Mouse (Mus musculus) midbrain, embryonic 16.5 days (tissue): Measurements from ENCODE around the gene Morc4. TPM values are rescaled to one million over a fixed set of nuclear protein-coding genes. Genes with fewer than 3 reads are reported as not detected.

ENCODE experiments used
- ATAC-seq: fragments of 200-750 bp; cut with Nextera tagmentation; 2 replicates; pipeline ENCODE4 v1.8.0; 2017; ENCODE audit warnings: moderate TSS enrichment
- H3K27ac ChIP-seq: fragments of 300-500 bp; sonication (generic); 2 replicates; pipeline ENCODE4 v1.5.1; 2014; ENCODE audit warnings: mild to moderate bottlenecking, low read length, mixed read lengths
- H3K27me3 ChIP-seq: fragments of 300-500 bp; sonication (generic); 2 replicates; pipeline ENCODE4 v1.6.1; 2014; ENCODE audit warnings: low read depth, low read length, mixed read lengths; ENCODE audit not compliant: control insufficient read depth, insufficient read depth
- H3K36me3 ChIP-seq: fragments of 300-500 bp; sonication (generic); 2 replicates; pipeline ENCODE4 v1.6.1; 2014; ENCODE audit warnings: mild to moderate bottlenecking, low read length, moderate library complexity, mixed read lengths; ENCODE audit not compliant: control insufficient read depth, insufficient read depth
- H3K4me1 ChIP-seq: fragments of 300-500 bp; sonication (generic); 2 replicates; pipeline ENCODE4 v1.6.1; 2014; ENCODE audit warnings: mild to moderate bottlenecking, low read length, mixed read lengths; ENCODE audit not compliant: control insufficient read depth, insufficient read depth
- H3K4me2 ChIP-seq: fragments of 300-500 bp; sonication (generic); 2 replicates; pipeline ENCODE4 v1.6.1; 2014; ENCODE audit warnings: mild to moderate bottlenecking, low read length, mixed read lengths
- H3K4me3 ChIP-seq: fragments of 300-500 bp; sonication (generic); 2 replicates; pipeline ENCODE4 v1.5.1; 2014; ENCODE audit warnings: low read depth, mild to moderate bottlenecking, low read length, moderate library complexity, mixed read lengths
- H3K9ac ChIP-seq: fragments of 300-500 bp; sonication (generic); 2 replicates; pipeline ENCODE4 v1.6.1; 2014; ENCODE audit warnings: low read depth, low read length, mixed read lengths
- H3K9me3 ChIP-seq: fragments of 300-500 bp; sonication (generic); replicated peaks from 2 replicates; pipeline ENCODE4 v1.6.1; 2014; ENCODE audit warnings: mild to moderate bottlenecking, low read length, mixed read lengths; ENCODE audit not compliant: control insufficient read depth, poor library complexity, severe bottlenecking
- WGBS: fragments of 180-500 bp; shearing (Covaris S2); extraction: QIAGEN DNeasy Blood & Tissue Kit; methylation state at CpG from one replicate; pipeline ENCODE4 v1.1.7; 2014; 5-methylcytosine and 5-hydroxymethylcytosine counted together
- polyA plus RNA-seq: library from polyadenylated mRNA; unstranded; fragments of >200 nt; fragmentation: Nextera tagmentation; extraction: Ambion mirVana; gene quantifications from 2 replicates; pipeline ENCODE4 v1.2.1, GENCODE M21; 2015

Morc4 gene
- polyA plus RNA-seq: 3.3 and 3.4 TPM in 2 replicates

DNA sequence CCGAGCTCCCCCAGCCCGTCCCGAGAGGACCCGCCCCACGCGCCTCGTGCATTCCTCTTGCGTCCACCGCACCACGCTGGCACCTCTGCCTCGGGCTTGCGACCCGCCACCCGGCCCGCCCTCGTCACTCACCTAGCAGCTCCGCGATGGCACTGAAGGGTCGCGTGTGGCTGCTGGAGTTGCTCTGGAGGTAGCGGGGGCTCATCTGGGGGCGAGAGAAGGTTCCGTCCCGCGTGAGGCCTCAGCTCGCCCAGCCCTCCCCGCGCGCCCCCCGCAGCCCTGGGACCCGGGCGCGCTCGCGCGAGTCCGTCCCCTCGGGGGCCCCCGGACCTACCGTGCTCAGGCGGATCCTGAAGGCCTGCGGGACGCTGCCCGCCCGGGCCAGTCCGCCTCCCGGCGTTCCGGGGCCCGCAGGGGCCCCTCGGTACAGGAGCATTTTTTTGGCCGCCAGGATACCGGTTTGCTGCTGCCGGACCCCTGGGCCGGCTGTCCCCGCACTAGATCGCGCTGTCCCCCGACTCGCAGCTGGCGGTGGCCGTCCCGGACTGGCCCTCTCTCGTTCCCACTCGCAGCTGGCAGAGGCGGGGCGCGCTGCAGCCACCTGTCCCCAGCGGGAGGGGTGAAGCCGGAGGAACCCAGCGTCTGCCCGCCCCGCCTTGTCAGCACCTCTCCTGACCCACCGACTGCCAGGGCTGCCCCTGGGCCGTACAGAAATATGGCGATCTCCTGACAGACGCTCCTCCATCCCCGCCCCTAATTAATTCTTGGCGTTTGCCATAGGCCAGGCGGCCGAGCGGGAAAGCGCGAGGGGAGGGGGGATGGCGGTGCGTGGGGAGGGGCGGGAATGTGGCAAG, at the start of gene Morc4:
Morc4 (minus strand) TSS at position 740 of the 854 bp plus-strand sequence.
- H3K27me3 ChIP-seq: no peaks in the 10 kb centered on the region
- peak within 1 kb of the TSS; percentile 58 for H3K4me2 ChIP-seq
- WGBS: 24% methylated on average over 61 of the region's 87 CpGs
- H3K4me3 ChIP-seq: peak within 1 kb of the TSS; percentile 64
- peaks cover 3% of the 10 kb centered on the region; the same call in 1 of the 2 replicates for H3K4me1 ChIP-seq
- peak; percentile 95 for ATAC-seq
- no peaks in the 10 kb centered on the region for H3K9me3 ChIP-seq
- H3K36me3 ChIP-seq: no peaks in the 10 kb centered on the region
- H3K27ac ChIP-seq: peak within 1 kb of the TSS; percentile 45; the same call in 1 of the 2 replicates
- peak within 1 kb of the TSS; percentile 74 for H3K9ac ChIP-seq

DNA sequence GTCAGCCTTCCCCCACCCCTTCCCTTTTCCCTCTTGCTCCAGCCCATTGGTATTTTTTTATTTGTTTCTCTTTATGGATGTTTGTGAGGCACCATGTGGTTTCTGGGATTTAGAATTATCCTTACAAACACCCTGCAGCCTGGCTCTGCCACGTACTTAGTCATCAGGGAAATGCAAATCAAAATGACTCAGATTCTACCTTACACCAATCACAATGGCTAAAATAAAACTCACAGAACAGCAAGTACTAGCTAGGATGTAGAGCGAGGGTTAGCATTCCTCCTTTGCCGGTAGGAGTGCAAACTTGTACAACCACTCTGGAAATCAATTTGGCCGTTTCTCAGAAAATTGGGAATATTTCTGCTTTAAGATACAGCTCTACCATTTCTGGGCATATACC, 49.1 kb upstream of the Morc4 start:
- H3K4me3 ChIP-seq: no peak overlapping the region
- no peaks in the 10 kb centered on the region for H3K9me3 ChIP-seq
- no peak overlapping the region for H3K9ac ChIP-seq
- H3K36me3 ChIP-seq: no peaks in the 10 kb centered on the region
- H3K27me3 ChIP-seq: no peaks in the 10 kb centered on the region
- WGBS: 82% methylated on average over 4 of the region's 4 CpGs
- no peak overlapping the region for H3K27ac ChIP-seq
- H3K4me2 ChIP-seq: no peak overlapping the region
- no peaks in the 10 kb centered on the region for H3K4me1 ChIP-seq
- no peak for ATAC-seq

DNA sequence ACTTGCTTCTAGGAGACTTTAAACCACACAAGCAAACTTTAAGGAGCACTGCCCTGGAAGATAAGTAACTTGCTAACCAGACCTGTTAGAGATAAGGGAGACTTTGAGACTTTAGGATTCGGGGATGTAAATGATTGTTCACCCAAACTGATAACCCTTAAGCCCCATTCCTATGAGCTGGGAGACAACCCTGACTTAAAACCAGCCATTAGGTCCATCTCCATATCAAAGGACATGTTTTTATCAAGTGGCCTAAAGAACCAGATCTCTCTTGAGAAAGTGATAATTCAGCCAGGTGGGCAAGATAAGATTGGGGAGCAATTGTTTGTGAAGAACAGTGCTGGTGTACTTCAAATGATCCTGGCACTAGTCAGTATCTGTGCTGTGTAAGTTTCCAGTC, 19.9 kb upstream of the Morc4 start:
- H3K27ac ChIP-seq: no peak overlapping the region
- no peaks in the 10 kb centered on the region for H3K4me1 ChIP-seq
- H3K36me3 ChIP-seq: no peaks in the 10 kb centered on the region
- H3K4me3 ChIP-seq: no peak overlapping the region
- H3K9ac ChIP-seq: no peak overlapping the region
- WGBS: 81% methylated on average over 1 of the region's 1 CpGs
- no peak for ATAC-seq
- H3K9me3 ChIP-seq: no peaks in the 10 kb centered on the region
- H3K4me2 ChIP-seq: no peak overlapping the region
- no peaks in the 10 kb centered on the region; the same call in 1 of the 2 replicates for H3K27me3 ChIP-seq

DNA sequence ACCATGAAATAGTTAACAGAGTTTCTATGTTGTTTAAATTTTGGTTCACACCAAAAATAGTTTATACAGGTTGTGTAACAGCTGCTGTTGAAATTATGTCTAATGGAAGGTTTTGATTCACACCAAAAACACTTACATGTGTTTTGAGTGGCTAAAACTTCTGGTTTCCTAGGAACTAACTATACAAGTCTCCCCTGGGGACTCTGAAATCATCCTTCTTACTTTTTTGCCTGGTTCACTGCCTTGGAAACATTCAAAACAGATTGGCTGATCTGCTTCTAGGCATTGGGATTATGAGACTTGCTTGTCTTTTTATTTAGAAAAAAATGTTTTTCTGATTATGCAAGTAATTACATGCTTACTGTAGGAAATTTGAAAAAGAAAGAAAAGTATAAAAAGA, 11.7 kb upstream of the Morc4 start:
- H3K4me2 ChIP-seq: no peak overlapping the region
- no peaks in the 10 kb centered on the region for H3K4me1 ChIP-seq
- no peaks in the 10 kb centered on the region for H3K36me3 ChIP-seq
- H3K9ac ChIP-seq: no peak overlapping the region
- H3K9me3 ChIP-seq: no peaks in the 10 kb centered on the region
- no peak for ATAC-seq
- no peak overlapping the region for H3K4me3 ChIP-seq
- no peak overlapping the region for H3K27ac ChIP-seq
- H3K27me3 ChIP-seq: no peaks in the 10 kb centered on the region

DNA sequence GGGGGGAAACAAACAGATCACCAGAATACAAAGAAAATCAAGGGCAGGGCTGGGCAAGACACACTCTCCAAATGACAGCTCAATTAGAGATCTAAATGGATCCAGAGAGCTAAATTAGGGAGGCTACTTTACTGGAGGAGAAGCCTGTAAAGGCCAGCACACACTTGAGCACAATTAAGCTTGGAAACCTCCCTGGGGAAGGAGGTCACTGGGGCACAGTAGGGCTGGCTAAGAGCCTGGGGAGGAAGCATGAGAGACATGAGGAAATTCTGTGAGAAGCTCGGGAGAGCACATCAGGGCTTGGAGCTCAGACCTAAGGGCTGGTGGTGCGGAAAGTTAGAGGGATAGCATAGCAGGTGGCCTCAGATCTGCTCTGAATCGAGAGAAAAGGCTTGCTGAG, 6.5 kb upstream of the Morc4 start:
- no peak for ATAC-seq
- Histone ChIP-seq H3K9me3 (no peaks in the 10 kb centered on the region), H3K27ac (no peak overlapping the region), H3K27me3 (no peaks in the 10 kb centered on the region), H3K9ac (no peak overlapping the region), H3K4me3 (no peak overlapping the region), H3K4me1 (no peaks in the 10 kb centered on the region), H3K4me2 (no peak overlapping the region), H3K36me3 (no peaks in the 10 kb centered on the region)
- WGBS: 25% methylated on average over 3 of the region's 3 CpGs

DNA sequence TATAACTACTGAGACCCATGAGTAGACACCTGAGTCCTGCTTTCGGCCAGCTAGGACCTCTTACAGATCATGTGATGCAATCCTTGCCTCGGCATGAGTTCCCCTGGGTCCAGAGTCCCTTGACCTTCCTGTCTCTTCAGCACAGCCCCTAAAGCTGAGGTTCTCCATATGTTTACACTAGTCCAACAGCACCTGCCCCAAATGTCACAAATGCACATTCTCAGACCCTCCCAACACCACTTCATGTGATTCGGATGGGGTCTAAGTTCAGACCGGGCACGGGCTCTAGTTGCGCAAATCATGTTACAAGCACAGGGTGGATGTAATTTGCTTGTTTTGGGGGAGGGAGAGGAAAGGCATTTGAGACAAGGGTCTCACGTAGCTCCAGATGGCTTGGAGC, 5.6 kb upstream of the Morc4 start:
- Histone ChIP-seq H3K4me1 (no peaks in the 10 kb centered on the region), H3K9ac (no peak overlapping the region), H3K4me3 (no peak overlapping the region), H3K36me3 (no peaks in the 10 kb centered on the region), H3K27me3 (no peaks in the 10 kb centered on the region), H3K4me2 (no peak overlapping the region), H3K9me3 (no peaks in the 10 kb centered on the region), H3K27ac (no peak overlapping the region)
- 86% methylated on average over 7 of the region's 7 CpGs for WGBS
- no peak for ATAC-seq

DNA sequence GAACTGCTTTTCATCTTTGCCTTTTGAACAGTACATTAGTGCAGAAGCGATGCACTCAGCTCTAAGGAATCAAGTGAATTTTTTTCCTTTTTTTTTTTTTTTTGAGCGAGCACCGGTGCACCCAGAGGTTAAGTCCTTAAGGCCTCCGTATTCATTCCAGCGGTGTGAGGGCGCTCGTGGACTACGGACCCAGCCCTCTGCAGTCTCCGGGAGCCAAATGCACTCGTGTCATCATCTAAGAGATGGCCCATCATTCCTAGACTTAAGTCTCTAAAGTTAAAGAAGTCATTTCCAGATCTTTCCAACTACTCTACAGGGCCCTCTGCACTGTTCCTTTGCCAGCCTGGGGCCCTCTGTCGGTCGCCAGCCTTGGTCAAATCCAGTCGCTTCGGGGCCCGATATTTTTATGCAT, 1.2 kb downstream of the Morc4 start:
- H3K4me2 ChIP-seq: peak overlapping the region; percentile 58
- WGBS: 20% methylated on average over 15 of the region's 15 CpGs
- peak overlapping the region; percentile 64 for H3K4me3 ChIP-seq
- H3K9me3 ChIP-seq: no peaks in the 10 kb centered on the region
- H3K9ac ChIP-seq: no peak overlapping the region; the same call in 1 of the 2 replicates
- no peak overlapping the region for H3K27ac ChIP-seq
- peak; percentile 60 for ATAC-seq
- H3K36me3 ChIP-seq: no peaks in the 10 kb centered on the region
- no peaks in the 10 kb centered on the region for H3K27me3 ChIP-seq
- peaks cover 3% of the 10 kb centered on the region; the same call in 1 of the 2 replicates for H3K4me1 ChIP-seq

DNA sequence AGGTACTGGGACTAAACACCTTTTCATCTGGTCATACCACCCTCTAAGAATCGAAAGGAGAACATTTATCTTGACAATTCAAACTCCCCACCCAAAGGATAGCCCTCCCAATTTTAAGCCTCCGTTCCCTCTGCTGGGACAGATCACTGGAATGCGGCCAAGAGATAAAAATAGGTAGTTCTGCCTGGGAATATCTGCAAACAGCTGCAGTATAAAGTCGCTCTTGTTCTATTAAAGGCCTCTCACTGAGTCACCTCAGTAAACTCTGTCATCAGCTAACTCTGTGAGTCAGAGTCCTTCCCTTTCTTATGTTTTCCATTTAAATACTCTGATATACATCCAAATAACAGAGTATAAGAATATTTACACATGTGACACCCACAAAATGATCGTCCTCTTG, 12.1 kb downstream of the Morc4 start:
- Histone ChIP-seq H3K4me2 (no peak overlapping the region), H3K9ac (no peak overlapping the region), H3K4me1 (no peaks in the 10 kb centered on the region), H3K27me3 (no peaks in the 10 kb centered on the region), H3K36me3 (no peaks in the 10 kb centered on the region), H3K9me3 (no peaks in the 10 kb centered on the region), H3K4me3 (no peak overlapping the region), H3K27ac (no peak overlapping the region)
- ATAC-seq: no peak
- 84% methylated on average over 5 of the region's 5 CpGs for WGBS

DNA sequence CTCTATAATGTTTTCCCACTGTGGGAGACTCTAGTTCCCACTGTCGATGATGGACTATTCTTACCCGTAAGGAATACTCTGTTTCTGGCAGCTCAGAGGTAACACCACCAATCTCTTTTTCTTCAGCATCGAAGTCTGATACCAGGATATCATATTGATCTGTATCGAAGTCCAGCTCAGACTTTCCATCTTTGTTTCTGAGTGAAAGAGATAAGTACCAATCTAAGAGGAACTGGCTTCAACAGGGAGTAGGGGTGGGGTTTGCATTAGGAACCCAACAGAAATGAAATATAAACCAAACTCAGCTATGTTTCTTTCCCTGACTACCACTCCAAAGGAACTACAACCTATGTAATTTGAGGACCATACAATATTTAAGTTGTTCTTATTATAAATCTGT, 16.7 kb downstream of the Morc4 start:
- H3K9me3 ChIP-seq: no peaks in the 10 kb centered on the region
- no peak overlapping the region for H3K27ac ChIP-seq
- no peak overlapping the region for H3K4me3 ChIP-seq
- H3K4me2 ChIP-seq: no peak overlapping the region
- H3K9ac ChIP-seq: no peak overlapping the region
- no peak for ATAC-seq
- 0 out of 2 replicates have a peak, but pooled peaks cover 2% of the 10 kb centered on the region for H3K27me3 ChIP-seq
- 94% methylated on average over 4 of the region's 4 CpGs for WGBS
- no peaks in the 10 kb centered on the region for H3K36me3 ChIP-seq
- no peaks in the 10 kb centered on the region for H3K4me1 ChIP-seq
